Mouse (Mus musculus) right cerebral cortex, adult 2 months (tissue): ENCODE results near the gene Tab2.
A peak's percentile ranks its signal among the peaks of the same experiment; 100 is the strongest.
"Not testable (repeated sequence)": the region's sequence is repeated elsewhere in the genome, so short reads cannot be mapped to it uniquely, and the experiment has no call there.

Source experiments
- DNase-seq, 2 experiments: peaks; one replicate each; pipeline ENCODE4 v3.0.0; 2021 to 2022; ENCODE audit warnings: low spot score in 2 of 2

Gene Tab2

GRCm38 (mm10) chr10:7888256-7888868, 67.7 kb downstream of the Tab2 start:
- no peak for DNase-seq

- DNase-seq: peak; percentile 86 to 87
Measured at GRCm38 (mm10) chr10:7883524-7883923, 72.5 kb downstream of the Tab2 start.

GRCm38 (mm10) chr10:7881971-7882370, 74.1 kb downstream of the Tab2 start:
- DNase-seq: no peak

- DNase-seq: not testable (repeated sequence)
Measured at GRCm38 (mm10) chr10:7880283-7880682, 75.7 kb downstream of the Tab2 start.

- no peak for DNase-seq
Measured at GRCm38 (mm10) chr10:7874194-7874593, 81.8 kb downstream of the Tab2 start.

GRCm38 (mm10) chr10:7871381-7872020, 84.5 kb downstream of the Tab2 start:
- DNase-seq: no peak

GRCm38 (mm10) chr10:7870571-7871315, 85.3 kb downstream of the Tab2 start:
- DNase-seq: peak; percentile 40 to 50

- DNase-seq: no peak
Measured at GRCm38 (mm10) chr10:7869746-7870145, 86.3 kb downstream of the Tab2 start.

GRCm38 (mm10) chr10:7867666-7868030, 88.4 kb downstream of the Tab2 start:
- no peak for DNase-seq

GRCm38 (mm10) chr10:7866762-7867665, 89.0 kb downstream of the Tab2 start:
- no peak for DNase-seq

GRCm38 (mm10) chr10:7864806-7865205, 91.2 kb downstream of the Tab2 start:
- DNase-seq: no peak

GRCm38 (mm10) chr10:7864184-7864583, 91.8 kb downstream of the Tab2 start:
- DNase-seq: no peak

- DNase-seq: no peak
Measured at GRCm38 (mm10) chr10:7863411-7863810, 92.6 kb downstream of the Tab2 start.

GRCm38 (mm10) chr10:7861937-7862657, 93.9 kb downstream of the Tab2 start:
- DNase-seq: no peak

GRCm38 (mm10) chr10:7861259-7861936, 94.6 kb downstream of the Tab2 start:
- no peak for DNase-seq

GRCm38 (mm10) chr10:7860494-7860893, 95.5 kb downstream of the Tab2 start:
- DNase-seq: no peak
